Mouse (Mus musculus): ENCODE data around the gene Btbd2.
A peak's percentile ranks its signal among the peaks of the same experiment; 100 is the strongest.

The Btbd2 gene

DNA sequence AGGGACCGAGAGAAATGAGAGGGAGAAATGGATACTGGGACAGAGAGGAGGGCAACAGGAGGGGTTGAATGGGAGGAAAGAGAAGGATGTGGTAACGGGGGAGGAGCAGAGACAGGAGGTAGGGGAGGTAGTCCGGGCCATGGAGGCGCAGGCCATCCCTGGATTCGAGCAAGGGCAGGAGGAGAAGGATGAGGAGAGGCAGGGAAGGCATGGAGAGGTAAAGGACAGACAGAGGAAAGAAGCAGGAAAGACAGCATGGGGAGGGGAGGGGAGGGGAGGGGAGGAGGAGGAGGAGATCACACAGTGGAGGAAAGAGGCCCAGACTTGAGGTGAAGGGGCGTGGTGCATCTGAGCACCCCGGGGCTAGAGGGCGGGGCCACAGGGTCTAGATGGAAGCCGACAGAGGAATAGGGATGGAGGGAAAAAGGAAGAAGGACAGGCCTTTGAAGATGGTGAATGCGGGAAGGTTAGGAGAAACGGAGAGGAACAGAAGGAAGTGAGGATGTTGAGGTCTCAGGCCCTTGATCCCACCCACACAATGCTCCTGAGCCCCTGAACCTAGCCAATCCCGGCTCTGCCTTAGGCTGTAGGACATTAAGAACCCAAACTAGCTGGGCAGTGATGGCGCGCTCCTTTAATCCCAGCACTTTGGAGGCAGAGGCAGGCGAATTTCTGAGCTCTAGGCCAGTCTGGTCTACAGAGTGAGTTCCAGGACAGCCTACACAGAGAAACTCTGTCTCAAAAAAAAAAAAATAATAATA, at the start of gene Btbd2:
Gene Btbd2 (minus strand): TSS at position 209 of the 761 bp plus-strand sequence.
- DNase-seq, result no peak

GRCm38 (mm10) chr10:80705479-80705878, 48.6 kb upstream of the Btbd2 start:
- no peak for DNase-seq

DNA sequence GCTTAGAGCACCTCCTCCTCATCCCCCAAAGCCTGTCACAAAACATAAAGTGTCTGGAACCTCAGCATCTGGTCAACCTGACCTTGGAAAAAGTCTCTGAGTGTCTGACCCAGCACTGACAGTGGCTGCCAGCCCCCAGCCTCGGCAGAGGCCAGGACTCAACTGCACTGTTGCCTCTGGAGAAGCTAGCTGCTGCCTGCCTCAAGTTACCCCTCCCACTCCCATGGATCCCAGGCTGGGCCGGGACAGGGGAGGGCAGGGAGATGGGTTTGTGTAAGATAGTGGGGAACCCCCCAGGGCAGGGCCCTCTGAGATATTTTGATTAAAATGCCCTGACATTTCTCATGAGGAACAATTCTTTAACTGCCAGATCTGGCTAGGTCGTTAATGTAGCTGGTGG, 48.2 kb upstream of the Btbd2 start:
- DNase-seq, result no peak

GRCm38 (mm10) chr10:80704418-80704817, 47.5 kb upstream of the Btbd2 start:
- DNase-seq, result no peak

GRCm38 (mm10) chr10:80703643-80704042, 46.8 kb upstream of the Btbd2 start:
- no peak for DNase-seq

DNA sequence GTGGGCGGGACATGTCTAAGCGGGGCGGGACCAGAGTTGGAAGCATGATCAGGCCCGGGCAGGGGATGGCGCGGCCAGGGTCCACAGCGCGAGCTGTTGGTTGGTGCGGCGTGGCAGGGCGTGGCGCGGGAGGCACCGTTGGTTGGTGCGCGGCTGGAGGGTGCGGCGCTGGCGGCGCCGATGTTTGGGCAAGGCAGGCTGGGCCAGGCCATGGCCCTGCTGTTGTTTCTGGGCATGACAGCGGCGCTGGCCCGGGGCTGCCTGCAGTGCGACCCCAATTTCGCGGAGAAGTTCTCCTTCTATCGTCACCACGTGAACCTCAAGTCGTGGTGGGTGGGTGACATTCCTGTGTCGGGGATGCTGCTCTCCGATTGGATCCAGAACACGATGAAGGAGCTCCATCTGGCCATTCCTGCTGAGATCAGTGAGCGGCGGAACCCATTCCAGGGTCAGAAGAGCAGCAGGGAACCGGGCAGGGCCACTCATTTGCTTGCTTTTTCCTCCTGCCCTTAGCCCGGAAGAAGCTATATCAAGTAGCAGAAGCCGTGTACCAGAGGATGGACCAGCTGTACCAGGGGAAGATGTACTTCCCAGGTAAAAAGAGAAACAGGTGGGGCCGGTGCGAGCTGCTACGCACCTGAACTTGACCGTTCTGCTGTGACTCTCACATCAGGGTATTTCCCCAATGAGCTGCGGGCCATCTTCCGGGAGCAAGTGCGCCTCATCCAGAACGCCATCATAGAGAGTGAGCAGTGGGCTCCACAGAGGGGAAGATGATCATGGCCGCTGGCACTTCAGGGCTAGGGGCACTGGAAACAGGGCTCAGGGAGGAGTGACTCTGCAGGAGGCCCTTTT, 45.9 kb upstream of the Btbd2 start:
- peak; percentile 96 for DNase-seq

GRCm38 (mm10) chr10:80701721-80702535, 45.1 kb upstream of the Btbd2 start, which contains the start of the genes Mob3a and Izumo4:
TSS of gene Mob3a (minus strand) at chr10:80701977.
TSS of gene Izumo4 (plus strand) at chr10:80702184.
- peak; percentile 99 for DNase-seq

DNA sequence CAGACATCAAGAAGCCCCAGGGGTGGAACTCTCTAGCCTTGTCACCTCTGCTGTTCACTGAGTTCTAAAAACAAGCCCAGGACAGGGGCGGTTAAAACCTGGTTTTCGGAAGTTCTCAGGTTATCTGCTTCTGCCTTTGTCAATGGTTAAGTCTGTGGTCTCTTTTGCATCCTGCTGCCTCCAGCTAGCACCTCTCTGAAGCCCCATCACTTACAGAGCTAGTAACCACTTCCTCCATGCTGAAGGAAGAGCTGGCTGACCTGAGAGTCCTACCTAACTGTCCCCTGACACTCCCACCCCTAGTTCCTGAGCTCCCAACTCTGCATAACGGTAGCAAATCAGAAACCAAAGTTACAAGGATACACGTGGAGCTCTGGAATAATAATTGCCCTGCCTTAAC, 43.9 kb upstream of the Btbd2 start:
- DNase-seq, result no peak

- DNase-seq, result no peak
Observed at GRCm38 (mm10) chr10:80700038-80700504, 43.2 kb upstream of the Btbd2 start.

GRCm38 (mm10) chr10:80698605-80699004, 41.7 kb upstream of the Btbd2 start:
- no peak for DNase-seq

DNA sequence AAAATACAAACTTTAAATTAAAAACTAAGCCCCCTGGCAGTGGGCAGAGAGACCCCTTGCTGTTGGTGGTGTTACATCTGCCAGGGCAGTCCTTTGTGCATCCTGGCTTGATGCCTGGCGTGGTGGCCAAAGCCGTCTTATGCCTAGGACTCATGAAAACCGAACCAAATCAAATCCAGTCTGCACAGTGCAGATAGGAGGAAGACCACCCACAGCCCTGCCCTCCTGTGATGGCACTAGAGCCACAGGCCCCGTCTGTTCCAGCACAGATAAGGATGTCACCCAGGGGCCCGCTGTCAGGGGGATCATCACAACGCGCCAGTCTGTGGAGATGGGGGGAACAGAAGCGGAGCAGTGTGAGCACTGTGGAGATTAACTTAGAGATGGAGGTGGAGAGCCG, 40.9 kb upstream of the Btbd2 start:
- no peak for DNase-seq

GRCm38 (mm10) chr10:80697393-80697787, 40.5 kb upstream of the Btbd2 start:
- no peak for DNase-seq

- DNase-seq, result no peak
Observed at GRCm38 (mm10) chr10:80696502-80697392, 39.9 kb upstream of the Btbd2 start.

DNA sequence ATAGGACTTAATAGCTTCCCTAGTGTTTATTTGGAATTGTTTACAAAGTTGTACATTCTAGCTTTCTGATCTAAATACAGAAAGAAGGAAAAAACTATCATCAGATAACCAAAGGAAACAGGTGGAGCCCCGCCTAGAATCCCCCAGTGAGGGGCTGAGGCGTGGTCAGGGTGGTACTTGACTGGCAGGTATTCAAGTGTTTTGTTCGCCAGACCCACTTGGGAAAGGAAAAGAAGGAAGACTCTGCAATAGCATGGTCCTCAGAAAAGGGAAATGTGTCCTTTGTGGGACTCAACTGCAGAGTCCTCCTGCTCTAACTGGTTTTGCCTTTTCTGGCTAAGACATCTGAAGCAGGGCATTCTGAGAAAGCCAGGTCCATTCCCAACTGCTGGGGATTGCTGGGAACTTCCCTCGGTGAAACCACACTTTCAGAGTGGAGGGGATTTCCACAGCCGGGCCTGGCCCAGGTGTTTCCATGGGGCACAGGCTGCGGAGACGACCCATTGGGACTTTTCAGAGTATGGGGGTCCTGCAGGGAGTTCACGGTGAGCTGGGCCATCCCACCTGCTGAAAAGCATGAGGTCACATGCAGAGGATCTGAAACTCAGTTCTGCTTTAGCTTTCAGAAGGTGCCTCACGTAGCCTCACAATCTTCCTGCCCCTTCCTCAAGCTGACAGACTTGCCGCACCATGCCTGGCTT, 39.1 kb upstream of the Btbd2 start:
- no peak for DNase-seq

GRCm38 (mm10) chr10:80695186-80695585, 38.3 kb upstream of the Btbd2 start:
- no peak for DNase-seq

DNA sequence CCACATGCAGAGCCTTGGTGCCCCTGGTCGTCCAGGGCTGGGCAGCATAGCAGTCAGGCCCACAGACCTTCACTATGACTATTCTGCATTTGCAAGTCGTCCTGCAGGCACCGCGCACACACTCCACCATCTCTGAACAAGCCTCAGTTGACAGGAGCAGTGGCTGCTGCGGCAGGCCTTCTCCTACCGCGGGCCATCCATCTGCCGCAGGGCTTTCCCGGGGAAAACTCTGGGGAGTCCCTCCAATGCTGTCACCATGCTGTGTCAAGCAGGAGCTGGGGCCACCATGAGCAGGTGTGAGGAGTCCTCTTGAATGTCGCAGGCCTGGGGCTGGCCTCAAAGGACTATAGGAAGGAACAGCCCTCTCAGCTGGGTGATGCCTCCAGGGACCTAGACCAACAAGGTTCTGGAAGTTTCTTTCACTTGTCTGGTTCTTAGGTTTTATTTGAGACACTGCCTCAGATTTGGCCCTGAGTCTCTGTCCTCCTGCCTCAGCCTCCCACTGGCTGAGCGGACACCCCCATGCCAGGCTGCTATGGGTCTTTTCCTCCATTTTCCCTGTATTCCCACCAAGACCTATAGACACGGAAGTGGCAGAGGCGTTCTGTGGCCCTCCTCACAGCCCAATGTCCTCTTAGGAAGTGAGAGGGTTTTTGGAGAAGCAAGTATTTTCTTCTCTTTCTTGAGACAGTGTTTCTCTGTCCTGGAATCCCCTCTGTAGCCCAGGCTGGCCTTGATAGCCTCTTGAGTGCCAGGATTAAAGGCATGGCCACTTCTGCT, 37.5 kb upstream of the Btbd2 start:
- DNase-seq, result no peak

DNA sequence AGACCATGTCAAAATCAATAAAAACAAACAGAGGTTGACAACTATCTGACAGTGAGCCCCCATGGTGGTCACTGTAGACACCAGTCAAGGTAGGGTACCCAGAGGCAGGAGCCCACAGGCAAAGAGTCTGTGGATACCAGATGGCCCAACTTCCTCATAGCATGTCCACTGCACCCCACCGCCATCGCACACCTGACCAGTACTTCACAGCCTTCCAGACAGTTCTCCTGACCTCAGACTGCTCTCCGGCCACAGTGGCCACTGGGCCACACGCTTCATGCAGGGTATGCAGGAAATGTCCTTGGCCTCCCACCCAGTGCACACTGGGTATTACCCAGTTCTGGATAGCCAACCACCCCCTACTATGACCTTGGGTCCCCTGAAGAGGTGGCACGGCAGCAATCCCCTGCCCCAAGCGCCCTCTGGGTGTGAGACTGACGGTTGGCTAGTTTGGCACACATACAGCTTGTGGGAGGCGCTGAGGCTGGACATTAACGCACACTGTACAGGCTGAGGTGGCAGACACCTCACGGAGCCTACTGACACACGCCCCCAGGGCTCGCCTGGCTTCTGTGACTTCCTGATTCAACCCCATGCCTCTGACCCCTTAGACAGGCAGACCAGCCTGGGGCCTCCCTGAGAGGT, 36.7 kb upstream of the Btbd2 start:
- DNase-seq, result no peak

- DNase-seq, result no peak
Observed at GRCm38 (mm10) chr10:80692249-80693165, 35.6 kb upstream of the Btbd2 start.

DNA sequence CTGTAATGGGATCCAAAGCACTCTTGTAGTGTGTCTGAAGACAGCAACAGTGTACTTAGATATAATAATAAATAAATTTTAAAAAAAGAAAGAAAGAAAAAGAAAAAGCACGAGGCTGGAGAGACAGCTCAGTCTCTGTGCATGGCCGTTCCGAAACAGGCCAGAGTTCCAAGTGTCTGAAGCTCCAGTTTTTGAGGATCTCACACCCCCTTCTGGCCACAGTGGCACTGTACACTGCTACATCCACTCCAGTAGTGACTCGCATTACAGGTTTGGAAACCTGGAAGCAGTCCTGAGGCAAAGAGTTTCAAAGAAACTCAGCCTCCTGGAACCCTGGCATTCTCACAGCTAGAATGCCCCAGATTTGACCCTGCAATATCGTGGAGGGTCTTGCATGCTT, 31.0 kb upstream of the Btbd2 start:
- peak; percentile 82 for DNase-seq

All from retina, postnatal 1 day (tissue).